Mouse (Mus musculus) induced T-regulatory cell, adult 2 months (primary cell): ENCODE results near the gene Parva.

Experiments
- DNase-seq: peaks from one replicate; pipeline ENCODE4 v3.0.0-alpha.2; 2012; ENCODE audit warnings: low read depth

The Parva gene

GRCm38 (mm10) chr7:112472708-112473281 is 45.5 kb downstream of the Parva start:
- no peak for DNase-seq

DNA sequence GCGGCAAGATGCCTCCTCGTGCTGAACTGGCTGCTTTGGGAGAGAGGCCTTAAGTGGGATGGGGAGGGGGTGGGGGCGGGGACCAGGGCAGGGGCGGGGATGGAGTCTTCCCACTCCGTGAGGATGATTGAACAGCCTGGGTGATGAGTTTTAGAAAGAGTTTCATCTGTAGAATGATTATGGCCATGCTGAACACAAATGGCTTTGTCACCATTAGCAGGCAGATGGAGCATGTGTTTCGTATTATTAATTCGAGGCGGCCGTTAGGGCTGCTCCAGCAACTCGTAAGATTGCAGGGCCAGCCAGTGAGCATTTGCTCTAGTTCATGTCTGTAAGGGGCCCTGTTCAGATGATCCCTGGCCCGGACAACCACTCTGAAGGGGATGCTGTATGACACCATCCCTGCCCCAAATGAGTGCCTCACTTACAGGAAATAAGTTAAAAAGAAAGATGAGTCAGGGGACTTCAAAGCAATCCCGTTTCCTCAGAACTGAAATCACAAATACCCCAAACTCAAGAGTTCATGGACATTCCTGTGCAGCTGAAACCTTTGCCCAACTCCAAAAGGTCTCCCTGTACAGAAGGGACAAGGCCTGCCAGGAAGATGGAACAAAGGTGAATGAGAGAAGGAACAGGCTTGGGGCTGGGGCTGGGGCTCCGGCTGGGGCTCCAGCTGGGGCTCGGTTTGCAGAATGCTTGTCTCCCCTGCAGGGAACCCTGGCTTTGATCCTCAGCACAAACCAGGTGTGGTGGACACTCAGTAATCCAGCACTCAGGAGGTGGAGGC is 46.5 kb downstream of the Parva start:
- no peak for DNase-seq

DNA sequence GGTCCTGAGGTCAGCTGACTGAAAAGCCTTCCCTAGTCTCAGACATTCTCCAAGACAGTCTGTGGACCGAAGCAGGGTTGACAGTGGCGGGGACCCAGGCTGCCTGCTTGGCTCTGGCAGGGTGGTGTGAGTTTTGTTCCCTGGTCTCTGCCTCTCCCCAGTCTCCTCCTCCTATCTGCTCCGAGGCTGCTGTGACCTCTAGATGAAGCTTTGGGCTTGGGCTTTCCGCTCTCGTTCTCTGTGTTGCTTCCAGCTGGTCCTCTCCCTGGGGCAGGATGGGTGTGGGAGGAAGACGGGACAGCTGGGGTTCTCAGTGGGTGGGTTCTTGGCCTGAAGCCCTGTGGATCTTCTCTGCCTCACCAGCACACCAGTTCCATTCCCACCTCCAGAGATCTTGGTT is 51.8 kb downstream of the Parva start:
- DNase-seq, result no peak

DNA sequence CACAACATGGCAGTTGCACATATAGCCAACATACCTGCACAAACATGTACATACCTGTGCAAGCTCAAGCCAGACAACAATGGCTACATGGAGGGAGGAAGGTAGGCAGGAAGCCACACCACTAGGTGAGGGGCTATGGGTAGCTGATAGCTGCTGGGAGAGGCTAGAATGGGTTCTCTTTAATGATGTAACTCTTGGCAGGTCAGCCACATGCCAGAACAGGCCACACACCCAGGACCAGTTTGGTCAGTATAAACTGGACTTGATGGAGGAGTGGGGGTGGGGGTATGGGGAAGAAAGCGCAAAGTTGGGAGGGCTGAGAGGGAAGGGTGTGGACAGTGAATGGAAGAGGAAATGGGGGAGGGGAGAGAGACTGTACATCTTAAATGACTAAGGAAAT is 53.7 kb downstream of the Parva start:
- no peak for DNase-seq

DNA sequence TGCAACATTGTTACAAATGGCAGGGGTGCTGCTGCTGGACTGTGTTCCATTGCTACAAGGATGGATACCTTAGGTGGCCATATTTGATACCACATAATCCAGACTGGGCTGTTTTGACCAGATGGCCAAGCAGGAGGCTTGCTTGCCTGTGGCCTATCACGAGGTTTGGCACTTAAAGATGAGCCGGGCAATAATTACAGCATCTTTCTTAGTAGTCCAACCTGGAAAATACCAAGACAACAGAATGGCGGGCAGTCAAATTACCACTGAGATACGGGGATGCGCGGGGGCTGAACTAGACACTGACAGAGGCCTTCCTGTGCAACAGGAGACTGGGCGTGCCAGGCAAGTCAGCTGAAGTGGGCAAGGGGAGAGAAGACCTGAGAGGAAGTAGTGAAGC is 55.3 kb downstream of the Parva start:
- no peak for DNase-seq

DNA sequence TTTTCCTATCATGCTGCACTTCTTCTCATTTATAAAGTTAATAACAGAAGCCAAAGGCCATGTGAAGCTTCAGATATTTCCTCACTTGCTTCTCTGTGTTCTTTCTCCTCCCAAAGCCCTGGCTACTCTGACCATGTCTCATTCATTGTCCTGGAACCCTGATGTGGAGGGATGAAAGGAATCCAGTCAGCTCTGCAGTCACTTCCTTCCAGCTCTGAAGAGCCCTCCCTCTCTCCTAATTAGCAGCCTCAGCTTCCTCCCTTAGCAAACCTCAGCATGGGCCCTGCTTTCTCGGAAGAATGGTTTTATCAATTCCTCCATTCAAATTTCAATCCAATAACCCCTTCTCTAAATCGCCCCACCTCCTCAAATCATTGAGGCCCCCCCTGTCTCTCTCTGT is 56.1 kb downstream of the Parva start:
- DNase-seq, result no peak

DNA sequence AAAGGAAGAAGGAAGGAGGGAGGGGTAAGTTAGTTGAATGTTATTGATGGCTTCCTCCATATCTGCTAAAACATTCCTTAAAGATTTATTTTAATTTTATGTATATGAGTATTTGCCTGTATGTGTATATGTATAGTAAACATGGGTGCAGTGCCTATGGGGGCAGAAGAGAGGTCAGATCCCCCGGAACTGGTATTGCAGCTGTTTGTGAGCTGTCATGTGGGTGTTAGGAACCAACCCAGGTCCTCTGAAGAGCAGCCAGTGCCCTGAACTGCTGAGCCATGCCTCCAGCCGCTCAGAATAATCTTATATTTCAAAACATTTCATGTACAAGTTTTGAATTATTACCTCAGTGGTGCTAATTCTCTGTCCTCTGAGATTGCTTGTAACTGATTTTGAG is 63.5 kb downstream of the Parva start:
- DNase-seq, result no peak

- DNase-seq, result no peak
These were observed 64.4 kb downstream of the Parva start for GRCm38 (mm10) chr7:112491737-112492136.

- no peak for DNase-seq
These were observed 68.6 kb downstream of the Parva start for GRCm38 (mm10) chr7:112495950-112496349.

GRCm38 (mm10) chr7:112496921-112497320 is 69.6 kb downstream of the Parva start:
- DNase-seq, result no peak

DNA sequence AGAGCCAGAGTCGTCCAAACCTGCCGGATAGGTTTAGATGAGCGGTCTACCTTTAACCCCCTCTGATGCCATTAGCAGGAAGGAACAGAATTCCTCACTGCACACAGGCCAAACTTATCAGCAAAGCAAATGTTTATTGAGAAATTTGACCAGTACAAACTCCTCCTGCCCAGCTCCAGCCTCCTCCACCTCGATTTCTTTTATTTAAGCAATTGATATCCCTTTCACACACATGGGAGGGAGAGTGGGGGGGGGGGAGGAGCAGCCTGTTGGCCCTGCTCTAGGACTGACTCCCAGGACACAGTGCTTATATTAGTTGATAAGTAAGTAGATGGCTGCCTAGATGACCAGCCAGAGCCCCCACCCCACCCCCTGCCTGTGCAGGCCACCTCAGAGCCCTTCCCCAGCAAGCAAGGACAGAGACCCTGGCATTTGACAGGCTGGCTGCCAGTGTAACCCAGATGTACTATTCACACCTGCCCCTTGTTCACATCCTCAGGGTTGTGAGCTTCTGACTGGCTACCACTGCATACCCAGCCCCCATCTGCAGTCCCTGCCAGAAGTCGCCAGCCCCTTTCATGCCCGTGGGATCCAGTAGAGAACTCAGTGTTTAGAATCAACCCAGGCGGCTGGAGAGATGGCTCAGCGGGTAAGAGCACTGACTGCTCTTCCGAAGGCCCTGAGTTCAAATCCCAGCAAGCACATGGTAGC is 71.4 kb downstream of the Parva start:
- no peak for DNase-seq

GRCm38 (mm10) chr7:112499453-112500133 is 72.3 kb downstream of the Parva start:
- DNase-seq, result no peak

DNA sequence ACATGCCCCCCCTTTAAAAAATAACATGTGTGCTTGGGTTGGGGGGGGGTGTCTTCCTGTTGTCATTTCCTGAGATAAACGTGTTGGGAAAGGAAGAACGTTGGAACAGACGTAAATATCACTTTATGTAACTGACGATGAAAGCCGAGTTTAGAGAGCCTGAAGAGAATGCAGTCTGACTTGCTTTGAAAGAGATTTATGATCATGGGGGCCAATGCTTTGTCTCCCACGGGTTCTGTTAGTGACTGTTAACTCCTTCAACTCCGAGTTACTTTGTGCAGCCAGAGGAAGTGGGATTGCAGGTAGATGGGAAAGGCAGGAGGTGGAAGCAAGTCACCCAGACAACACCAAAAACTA is 72.8 kb downstream of the Parva start:
- no peak for DNase-seq

- DNase-seq, result no peak
These were observed 74.9 kb downstream of the Parva start for GRCm38 (mm10) chr7:112502050-112502809.

- DNase-seq, result no peak
These were observed 75.5 kb downstream of the Parva start for GRCm38 (mm10) chr7:112502845-112503244.

GRCm38 (mm10) chr7:112503448-112503847 is 76.1 kb downstream of the Parva start:
- no peak for DNase-seq

DNA sequence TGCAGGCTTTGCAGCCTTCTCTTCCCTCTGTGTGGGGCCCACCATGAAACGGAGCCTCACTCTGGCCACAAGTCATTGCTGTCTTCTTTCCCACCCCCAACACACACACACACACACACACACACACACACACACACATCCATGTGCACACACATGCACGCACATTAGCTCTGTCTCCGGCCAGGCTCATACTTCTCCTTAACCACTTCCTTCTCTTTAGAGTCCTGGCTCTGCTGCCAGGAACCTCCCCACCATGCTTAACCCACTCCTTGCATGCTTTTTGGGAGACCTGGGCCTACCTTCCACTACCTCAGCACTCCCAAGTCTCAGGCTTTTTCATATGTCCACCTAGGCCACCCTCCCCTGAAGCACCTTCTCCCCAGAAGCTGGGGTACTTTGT is 76.6 kb downstream of the Parva start:
- no peak for DNase-seq

DNA sequence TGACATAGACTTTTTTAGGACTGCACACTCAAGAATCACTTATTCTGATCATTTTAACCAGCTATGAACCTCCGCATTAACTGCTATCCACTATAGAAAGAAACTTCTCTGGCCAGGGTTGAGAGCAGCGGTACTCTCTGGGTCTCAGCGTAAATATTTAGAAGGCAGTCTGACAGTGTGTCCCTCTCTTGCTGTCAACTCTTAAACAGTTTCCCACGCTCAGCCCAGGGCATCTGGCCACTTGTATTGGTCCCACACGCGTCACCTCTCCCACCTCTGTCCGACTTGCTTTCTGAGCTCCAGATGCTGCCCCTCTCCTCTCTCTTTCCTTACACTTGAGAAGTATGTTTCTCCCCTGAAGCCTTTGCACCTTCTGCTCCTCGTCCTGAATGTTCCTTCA is 81.8 kb downstream of the Parva start:
- DNase-seq, result no peak

GRCm38 (mm10) chr7:112510336-112511048 is 83.2 kb downstream of the Parva start:
- no peak for DNase-seq

- no peak for DNase-seq
These were observed 84.0 kb downstream of the Parva start for GRCm38 (mm10) chr7:112511309-112511708.

- no peak for DNase-seq
These were observed 85.0 kb downstream of the Parva start for GRCm38 (mm10) chr7:112512257-112512656.
